Mouse (Mus musculus): Measurements from ENCODE around the gene Akap7. TPM values are rescaled to one million over a fixed set of nuclear protein-coding genes. Genes with fewer than 3 reads are reported as not detected.

Gene Akap7
- polyA plus RNA-seq, 1 experiment, result 12.2 TPM

GRCm38 (mm10) chr10:25321198-25321597, 13.5 kb upstream of the Akap7 start:
- TF ChIP-seq POLR2A (IDR thresholded peaks at IDR 0.05; ENCODE audit: borderline replicate concordance, extremely low read depth, low read depth, low read length), result no peak
- TF ChIP-seq CTCF (IDR thresholded peaks at IDR 0.05; ENCODE audit: insufficient read depth, low read length), result no peak
- H3K4me1 ChIP-seq (ENCODE audit: control insufficient read depth, insufficient read depth, low read length), result no peaks in the 10 kb centered on the region; the same call in none of the 2 replicates
- WGBS, result 87% methylated on average over 4 of the region's 4 CpGs
- DNase-seq, result no peak
- H3K4me3 ChIP-seq (replicated peaks; ENCODE audit: extremely low read depth, low read depth, low read length), result no peak overlapping the region

- H3K4me1 ChIP-seq (ENCODE audit: control insufficient read depth, insufficient read depth, low read length), result no peaks in the 10 kb centered on the region; the same call in none of the 2 replicates
- no peak overlapping the region for H3K4me3 ChIP-seq (replicated peaks; ENCODE audit: extremely low read depth, low read depth, low read length)
- TF ChIP-seq POLR2A (IDR thresholded peaks at IDR 0.05; ENCODE audit: borderline replicate concordance, extremely low read depth, low read depth, low read length) (no peak), CTCF (IDR thresholded peaks at IDR 0.05; ENCODE audit: insufficient read depth, low read length) (no peak)
- no peak for DNase-seq
Measured at GRCm38 (mm10) chr10:25319531-25319930, 11.9 kb upstream of the Akap7 start.

GRCm38 (mm10) chr10:25318405-25318804, 10.7 kb upstream of the Akap7 start:
- no peak for DNase-seq
- no peak for TF ChIP-seq POLR2A (IDR thresholded peaks at IDR 0.05; ENCODE audit: borderline replicate concordance, extremely low read depth, low read depth, low read length)
- no peak for TF ChIP-seq CTCF (IDR thresholded peaks at IDR 0.05; ENCODE audit: insufficient read depth, low read length)
- H3K4me1 ChIP-seq (ENCODE audit: control insufficient read depth, insufficient read depth, low read length), result no peaks in the 10 kb centered on the region; the same call in none of the 2 replicates
- WGBS, result 59% methylated on average over 5 of the region's 5 CpGs
- no peak overlapping the region for H3K4me3 ChIP-seq (replicated peaks; ENCODE audit: extremely low read depth, low read depth, low read length)

- Histone ChIP-seq H3K4me3 (replicated peaks; ENCODE audit: extremely low read depth, low read depth, low read length) (no peak overlapping the region), H3K4me1 (ENCODE audit: control insufficient read depth, insufficient read depth, low read length) (no peaks in the 10 kb centered on the region; the same call in none of the 2 replicates)
- TF ChIP-seq CTCF (IDR thresholded peaks at IDR 0.05; ENCODE audit: insufficient read depth, low read length) (no peak), POLR2A (IDR thresholded peaks at IDR 0.05; ENCODE audit: borderline replicate concordance, extremely low read depth, low read depth, low read length) (no peak)
- DNase-seq, result no peak
Measured at GRCm38 (mm10) chr10:25317665-25318064, 10.0 kb upstream of the Akap7 start.

GRCm38 (mm10) chr10:25313856-25314584, 6.3 kb upstream of the Akap7 start:
- no peak overlapping the region for H3K4me3 ChIP-seq (replicated peaks; ENCODE audit: extremely low read depth, low read depth, low read length)
- H3K4me1 ChIP-seq (ENCODE audit: control insufficient read depth, insufficient read depth, low read length), result no peaks in the 10 kb centered on the region; the same call in none of the 2 replicates
- DNase-seq, result no peak
- WGBS, result 41% methylated on average over 17 of the region's 17 CpGs
- no peak for TF ChIP-seq CTCF (IDR thresholded peaks at IDR 0.05; ENCODE audit: insufficient read depth, low read length)
- TF ChIP-seq POLR2A (IDR thresholded peaks at IDR 0.05; ENCODE audit: borderline replicate concordance, extremely low read depth, low read depth, low read length), result no peak

- Histone ChIP-seq H3K4me3 (replicated peaks; ENCODE audit: extremely low read depth, low read depth, low read length) (no peak overlapping the region), H3K4me1 (ENCODE audit: control insufficient read depth, insufficient read depth, low read length) (no peaks in the 10 kb centered on the region; the same call in 1 of the 2 replicates)
- no peak for TF ChIP-seq CTCF (IDR thresholded peaks at IDR 0.05; ENCODE audit: insufficient read depth, low read length)
- no peak for TF ChIP-seq POLR2A (IDR thresholded peaks at IDR 0.05; ENCODE audit: borderline replicate concordance, extremely low read depth, low read depth, low read length)
- DNase-seq, result no peak
- WGBS, result 63% methylated on average over 9 of the region's 9 CpGs
Measured at GRCm38 (mm10) chr10:25311554-25312212, 4.0 kb upstream of the Akap7 start.

- Histone ChIP-seq H3K4me1 (ENCODE audit: control insufficient read depth, insufficient read depth, low read length) (no peaks in the 10 kb centered on the region), H3K4me3 (replicated peaks; ENCODE audit: extremely low read depth, low read depth, low read length) (no peak overlapping the region)
- DNase-seq, result no peak
- WGBS, result 81% methylated on average over 4 of the region's 4 CpGs
- TF ChIP-seq CTCF (IDR thresholded peaks at IDR 0.05; ENCODE audit: insufficient read depth, low read length), result no peak
- TF ChIP-seq POLR2A (IDR thresholded peaks at IDR 0.05; ENCODE audit: borderline replicate concordance, extremely low read depth, low read depth, low read length), result no peak
Measured at GRCm38 (mm10) chr10:25310736-25311135, 3.1 kb upstream of the Akap7 start.

- TF ChIP-seq POLR2A (IDR thresholded peaks at IDR 0.05; ENCODE audit: borderline replicate concordance, extremely low read depth, low read depth, low read length) (no peak), CTCF (IDR thresholded peaks at IDR 0.05; ENCODE audit: insufficient read depth, low read length) (no peak)
- Histone ChIP-seq H3K4me1 (ENCODE audit: control insufficient read depth, insufficient read depth, low read length) (no peaks in the 10 kb centered on the region), H3K4me3 (replicated peaks; ENCODE audit: extremely low read depth, low read depth, low read length) (no peak overlapping the region)
- WGBS, result 93% methylated on average over 5 of the region's 5 CpGs
- DNase-seq, result no peak
Measured at GRCm38 (mm10) chr10:25309996-25310395, 2.3 kb upstream of the Akap7 start.

- DNase-seq, result no peak
- Histone ChIP-seq H3K4me3 (replicated peaks; ENCODE audit: extremely low read depth, low read depth, low read length) (no peak overlapping the region), H3K4me1 (ENCODE audit: control insufficient read depth, insufficient read depth, low read length) (no peaks in the 10 kb centered on the region)
- 67% methylated on average over 6 of the region's 6 CpGs for WGBS
- TF ChIP-seq CTCF (IDR thresholded peaks at IDR 0.05; ENCODE audit: insufficient read depth, low read length) (no peak), POLR2A (IDR thresholded peaks at IDR 0.05; ENCODE audit: borderline replicate concordance, extremely low read depth, low read depth, low read length) (no peak)
Measured at GRCm38 (mm10) chr10:25305146-25305545, 2.5 kb downstream of the Akap7 start.

- no peaks in the 10 kb centered on the region for H3K4me1 ChIP-seq (ENCODE audit: control insufficient read depth, insufficient read depth, low read length)
- 95% methylated on average over 2 of the region's 2 CpGs for WGBS
- H3K4me3 ChIP-seq (replicated peaks; ENCODE audit: extremely low read depth, low read depth, low read length), result no peak overlapping the region
- TF ChIP-seq POLR2A (IDR thresholded peaks at IDR 0.05; ENCODE audit: borderline replicate concordance, extremely low read depth, low read depth, low read length) (no peak), CTCF (IDR thresholded peaks at IDR 0.05; ENCODE audit: insufficient read depth, low read length) (no peak)
- DNase-seq, result no peak
Measured at GRCm38 (mm10) chr10:25304608-25305007, 3.1 kb downstream of the Akap7 start.

Data from lung, adult 2 months (tissue).